Mouse (Mus musculus) hematopoietic stem cell, adult 5-6 weeks (primary cell): ENCODE measurements at regions not wholly inside any gene's neighbourhood (a gene's known extent, or its start where the extent isn't known, plus 50 kb on each side); places are given as distances from the start of the nearest gene placed in this dataset.

Source experiments
- ATAC-seq, 2 experiments: fragments of 125-278 bp in 1 of 2; replicated peaks in 1 of 2; 2 replicates each; pipeline ENCODE4 v1.8.0; 2016 to 2017; ENCODE audit warnings: inconsistent platforms in 2 of 2, mild to moderate bottlenecking in 2 of 2, moderate number of reproducible peaks in 2 of 2, low read depth in 1 of 2, moderate TSS enrichment in 1 of 2; ENCODE audit not compliant: low FRiP score in 2 of 2, poor library complexity in 2 of 2, severe bottlenecking in 2 of 2, insufficient read depth in 1 of 2, low TSS enrichment in 1 of 2

- no peak for ATAC-seq
These were observed 122.1 kb downstream of the Usp46 start for GRCm38 (mm10) chr5:73946164-73946563.

DNA sequence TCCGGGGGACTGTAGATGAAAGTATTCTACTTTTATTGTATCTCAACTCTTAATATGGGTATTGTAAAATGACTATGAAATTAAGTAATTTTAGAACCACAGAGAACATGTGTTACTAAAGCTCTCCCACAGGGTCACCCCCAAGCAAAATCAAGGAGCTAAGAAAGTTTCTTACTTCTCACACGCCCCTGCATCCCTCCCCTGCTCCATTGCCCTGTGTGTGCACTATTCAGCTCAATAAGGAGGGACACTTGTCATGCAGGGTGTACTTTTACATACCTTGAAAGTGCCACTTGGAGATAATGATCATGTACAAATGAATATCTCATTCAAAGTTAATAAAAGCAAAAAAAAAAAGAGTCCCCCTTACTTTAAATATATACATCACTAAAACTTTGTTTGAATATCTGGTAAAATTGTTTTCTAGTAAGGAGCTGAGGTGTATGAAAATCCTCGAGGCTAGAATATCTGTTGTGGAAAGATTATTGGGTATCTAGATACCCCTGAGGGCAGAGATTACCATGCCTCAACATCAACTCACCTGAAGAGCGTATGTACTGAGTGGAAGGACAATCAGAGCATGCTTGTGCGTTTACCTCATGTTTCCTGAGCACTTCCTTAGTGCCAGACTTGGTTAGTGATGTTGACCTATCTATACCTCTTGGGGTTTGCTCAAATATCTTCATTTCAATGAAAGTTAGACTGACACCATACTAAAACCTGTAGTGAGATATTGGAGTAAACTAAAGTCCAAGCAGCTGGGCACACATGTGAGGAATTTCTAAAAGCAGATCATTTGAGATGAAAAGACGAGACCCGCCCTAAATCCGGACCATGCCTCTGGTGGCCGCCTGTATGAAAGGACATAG, 120.0 kb downstream of the Usp46 start:
- no peak for ATAC-seq
